Mouse (Mus musculus) embryonic fibroblast, embryonic 13.5 days (primary cell): ENCODE measurements around the gene Slc8b1.

Source experiments
- CTCF ChIP-seq: IDR thresholded peaks from 2 replicates; pipeline ENCODE4 v1.5.1; 2011; ENCODE audit warnings: mild to moderate bottlenecking, control low read depth, low read length, moderate library complexity, borderline replicate concordance; ENCODE audit not compliant: insufficient read depth
- POLR2A ChIP-seq: IDR thresholded peaks from 2 replicates; pipeline ENCODE4 v1.6.1; 2011; ENCODE audit warnings: low read depth, mild to moderate bottlenecking, control low read depth, low read length, moderate library complexity

DNA sequence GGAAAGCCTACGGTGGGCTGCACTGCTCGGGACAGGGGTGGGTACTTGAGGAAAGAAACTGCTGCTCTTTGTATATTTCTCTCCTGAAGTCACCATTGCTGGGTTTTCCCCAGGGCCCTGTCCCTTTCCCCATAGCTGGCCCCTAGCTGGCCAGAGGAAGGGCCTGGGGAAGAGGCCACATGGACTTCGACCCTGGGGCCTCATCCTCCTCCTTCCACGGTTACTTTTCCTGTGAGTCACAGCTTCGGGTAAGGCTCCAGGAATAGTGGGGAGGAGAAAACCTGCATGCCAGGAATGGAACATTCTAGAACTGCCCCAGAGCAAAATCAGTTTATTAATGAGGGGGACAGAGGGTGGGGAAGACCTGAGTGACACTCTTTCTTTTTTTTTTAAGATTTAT lies 39.2 kb downstream of the Slc8b1 start:
- TF ChIP-seq POLR2A: no peak
- TF ChIP-seq CTCF: no peak
